Mouse (Mus musculus): ENCODE measurements around the gene Ppp2r5c. TPM values are rescaled to one million over a fixed set of nuclear protein-coding genes. Genes with fewer than 3 reads are reported as not detected.

The Ppp2r5c gene
- polyA plus RNA-seq, 1 experiment, result 136 TPM

- H3K4me1 ChIP-seq (ENCODE audit: control insufficient read depth, insufficient read depth, low read length), result peaks cover 3% of the 10 kb centered on the region; the same call in 1 of the 2 replicates
- H3K27ac ChIP-seq (ENCODE audit: insufficient read depth, low read length), result no peak overlapping the region
- TF ChIP-seq POLR2A (IDR thresholded peaks at IDR 0.05; ENCODE audit: borderline replicate concordance, insufficient read depth, low read length) (no peak), CTCF (IDR thresholded peaks at IDR 0.05; ENCODE audit: borderline replicate concordance, insufficient read depth, low read depth, low read length) (no peak)
- no peak overlapping the region for H3K4me3 ChIP-seq (replicated peaks; ENCODE audit: insufficient read depth, low read depth, low read length)
- no peaks in the 10 kb centered on the region for H3K27me3 ChIP-seq (ENCODE audit: control insufficient read depth, insufficient read depth, low read length)
- WGBS, result 57% methylated on average over 20 of the region's 20 CpGs
- no peak for DNase-seq
These were observed 28.8 kb upstream of the Ppp2r5c start for GRCm38 (mm10) chr12:110417987-110418734.

- TF ChIP-seq POLR2A (IDR thresholded peaks at IDR 0.05; ENCODE audit: borderline replicate concordance, insufficient read depth, low read length) (no peak), CTCF (IDR thresholded peaks at IDR 0.05; ENCODE audit: borderline replicate concordance, insufficient read depth, low read depth, low read length) (peak; percentile 43)
- Histone ChIP-seq H3K4me3 (replicated peaks; ENCODE audit: insufficient read depth, low read depth, low read length) (no peak overlapping the region), H3K4me1 (ENCODE audit: control insufficient read depth, insufficient read depth, low read length) (peaks cover 3% of the 10 kb centered on the region; the same call in 1 of the 2 replicates), H3K27me3 (ENCODE audit: control insufficient read depth, insufficient read depth, low read length) (no peaks in the 10 kb centered on the region), H3K27ac (ENCODE audit: insufficient read depth, low read length) (no peak overlapping the region)
- WGBS, result 29% methylated on average over 8 of the region's 8 CpGs
- peak; percentile 44 to 52 for DNase-seq
These were observed 28.1 kb upstream of the Ppp2r5c start for GRCm38 (mm10) chr12:110418735-110419350.

GRCm38 (mm10) chr12:110419879-110420278 lies 27.0 kb upstream of the Ppp2r5c start:
- 69% methylated on average over 2 of the region's 2 CpGs for WGBS
- TF ChIP-seq CTCF (IDR thresholded peaks at IDR 0.05; ENCODE audit: borderline replicate concordance, insufficient read depth, low read depth, low read length), result no peak
- no peak for TF ChIP-seq POLR2A (IDR thresholded peaks at IDR 0.05; ENCODE audit: borderline replicate concordance, insufficient read depth, low read length)
- no peak for DNase-seq

GRCm38 (mm10) chr12:110421361-110421760 lies 25.6 kb upstream of the Ppp2r5c start:
- Histone ChIP-seq H3K4me3 (replicated peaks; ENCODE audit: insufficient read depth, low read depth, low read length) (no peak overlapping the region), H3K4me1 (ENCODE audit: control insufficient read depth, insufficient read depth, low read length) (peaks cover 3% of the 10 kb centered on the region; the same call in 1 of the 2 replicates), H3K27ac (ENCODE audit: insufficient read depth, low read length) (no peak overlapping the region), H3K27me3 (ENCODE audit: control insufficient read depth, insufficient read depth, low read length) (no peaks in the 10 kb centered on the region)
- no peak for TF ChIP-seq POLR2A (IDR thresholded peaks at IDR 0.05; ENCODE audit: borderline replicate concordance, insufficient read depth, low read length)
- TF ChIP-seq CTCF (IDR thresholded peaks at IDR 0.05; ENCODE audit: borderline replicate concordance, insufficient read depth, low read depth, low read length), result no peak
- 54% methylated on average over 3 of the region's 3 CpGs for WGBS
- no peak for DNase-seq

More at GRCm38 (mm10) chr12:110419879-110420278, 27.0 kb upstream of the Ppp2r5c start:
- H3K4me1 ChIP-seq (ENCODE audit: control insufficient read depth, insufficient read depth, low read length), result peaks cover 3% of the 10 kb centered on the region; the same call in 1 of the 2 replicates
- H3K27me3 ChIP-seq (ENCODE audit: control insufficient read depth, insufficient read depth, low read length), result no peaks in the 10 kb centered on the region
- no peak overlapping the region for H3K27ac ChIP-seq (ENCODE audit: insufficient read depth, low read length)
- H3K4me3 ChIP-seq (replicated peaks; ENCODE audit: insufficient read depth, low read depth, low read length), result no peak overlapping the region

GRCm38 (mm10) chr12:110424008-110424704 lies 22.8 kb upstream of the Ppp2r5c start:
- no peak overlapping the region for H3K4me3 ChIP-seq (replicated peaks; ENCODE audit: insufficient read depth, low read depth, low read length)
- no peaks in the 10 kb centered on the region; the same call in 1 of the 2 replicates for H3K4me1 ChIP-seq (ENCODE audit: control insufficient read depth, insufficient read depth, low read length)
- 88% methylated on average over 5 of the region's 5 CpGs for WGBS
- no peak overlapping the region for H3K27ac ChIP-seq (ENCODE audit: insufficient read depth, low read length)
- DNase-seq, result no peak
- H3K27me3 ChIP-seq (ENCODE audit: control insufficient read depth, insufficient read depth, low read length), result no peaks in the 10 kb centered on the region
- no peak for TF ChIP-seq CTCF (IDR thresholded peaks at IDR 0.05; ENCODE audit: borderline replicate concordance, insufficient read depth, low read depth, low read length)
- no peak for TF ChIP-seq POLR2A (IDR thresholded peaks at IDR 0.05; ENCODE audit: borderline replicate concordance, insufficient read depth, low read length)

GRCm38 (mm10) chr12:110426417-110427010 lies 20.4 kb upstream of the Ppp2r5c start:
- H3K27me3 ChIP-seq (ENCODE audit: control insufficient read depth, insufficient read depth, low read length), result no peaks in the 10 kb centered on the region
- no peak overlapping the region for H3K27ac ChIP-seq (ENCODE audit: insufficient read depth, low read length)
- WGBS, result 60% methylated on average over 13 of the region's 13 CpGs

GRCm38 (mm10) chr12:110429340-110429973 lies 17.5 kb upstream of the Ppp2r5c start:
- DNase-seq, result no peak
- H3K27ac ChIP-seq (ENCODE audit: insufficient read depth, low read length), result no peak overlapping the region
- TF ChIP-seq POLR2A (IDR thresholded peaks at IDR 0.05; ENCODE audit: borderline replicate concordance, insufficient read depth, low read length), result no peak
- no peak for TF ChIP-seq CTCF (IDR thresholded peaks at IDR 0.05; ENCODE audit: borderline replicate concordance, insufficient read depth, low read depth, low read length)
- no peak overlapping the region for H3K4me3 ChIP-seq (replicated peaks; ENCODE audit: insufficient read depth, low read depth, low read length)
- H3K4me1 ChIP-seq (ENCODE audit: control insufficient read depth, insufficient read depth, low read length), result peaks cover 20% of the 10 kb centered on the region
- WGBS, result 57% methylated on average over 12 of the region's 12 CpGs
- no peaks in the 10 kb centered on the region for H3K27me3 ChIP-seq (ENCODE audit: control insufficient read depth, insufficient read depth, low read length)

More at GRCm38 (mm10) chr12:110426417-110427010, 20.4 kb upstream of the Ppp2r5c start:
- DNase-seq, result no peak
- H3K4me1 ChIP-seq (ENCODE audit: control insufficient read depth, insufficient read depth, low read length), result peaks cover 10% of the 10 kb centered on the region
- no peak overlapping the region for H3K4me3 ChIP-seq (replicated peaks; ENCODE audit: insufficient read depth, low read depth, low read length)
- TF ChIP-seq POLR2A (IDR thresholded peaks at IDR 0.05; ENCODE audit: borderline replicate concordance, insufficient read depth, low read length) (no peak), CTCF (IDR thresholded peaks at IDR 0.05; ENCODE audit: borderline replicate concordance, insufficient read depth, low read depth, low read length) (no peak)
